ENCODE assay signal across 23 mouse cellular contexts in genomic region chr4:32651669-32652068, GRCm38 (mm10). TPM values are rescaled to one million over a fixed set of nuclear protein-coding genes. Genes with fewer than 3 reads are reported as not detected.
A peak's percentile ranks its signal among the peaks of the same experiment; 100 is the strongest.
DNase-seq lines count a peak whose midpoint lies in the region; ATAC-seq lines count a peak whose summit lies in the region.
"Had no signal": no experiment of that assay in that cellular context is flagged by ENCODE, and none has a peak within 500 bp of the region (broad histone marks: within the 10 kb centered on the region; RNA-seq: fewer than 3 reads in every experiment).

No protein-coding gene starts in this region.

- no peak overlapping the region for H3K27ac ChIP-seq in embryonic facial prominence, embryonic 14.5 days (replicated peaks; ENCODE audit: low read depth, low read length)
- no peak overlapping the region for H3K27ac ChIP-seq in embryonic facial prominence, embryonic 10.5 days (replicated peaks)
- no peak overlapping the region for H3K27ac ChIP-seq in liver, embryonic 13.5 days
- H3K27ac ChIP-seq: embryonic facial prominence, embryonic 13.5 days; hindbrain, postnatal 0 days had no signal

- H3K27me3 ChIP-seq in embryonic facial prominence, embryonic 14.5 days (replicated peaks; ENCODE audit: control insufficient read depth, insufficient read depth, low read length) = no peaks in the 10 kb centered on the region
- H3K27me3 ChIP-seq in embryonic facial prominence, embryonic 10.5 days (replicated peaks; ENCODE audit: low read depth, poor library complexity, severe bottlenecking) = no peaks in the 10 kb centered on the region
- H3K27me3 ChIP-seq in liver, embryonic 13.5 days = no peaks in the 10 kb centered on the region
- H3K27me3 ChIP-seq: embryonic facial prominence, embryonic 13.5 days; megakaryocyte, embryonic 14.5 days had no signal

- no peaks in the 10 kb centered on the region for H3K9me3 ChIP-seq in embryonic facial prominence, embryonic 14.5 days (ENCODE audit: control insufficient read depth, low read length)
- H3K9me3 ChIP-seq in embryonic facial prominence, embryonic 10.5 days = no peaks in the 10 kb centered on the region
- no peaks in the 10 kb centered on the region for H3K9me3 ChIP-seq in liver, embryonic 13.5 days (replicated peaks)
- H3K9me3 ChIP-seq: embryonic facial prominence, embryonic 13.5 days; megakaryocyte, embryonic 14.5 days had no signal

- no peak overlapping the region for H3K9ac ChIP-seq in embryonic facial prominence, embryonic 14.5 days (ENCODE audit: low read depth, low read length)
- no peak overlapping the region for H3K9ac ChIP-seq in liver, embryonic 13.5 days
- H3K9ac ChIP-seq: embryonic facial prominence, embryonic 13.5 days had no signal

- DNase-seq in embryonic facial prominence, embryonic 14.5 days (ENCODE audit: low spot score) = peak; percentile 13
- no peak for DNase-seq in embryonic facial prominence, embryonic 10.5 days (ENCODE audit: low spot score)
- peak; percentile 9 for DNase-seq in lung, postnatal 25 days (ENCODE audit: low spot score)
- no peak for DNase-seq in lung, postnatal 4 days
- DNase-seq in liver, embryonic 13.5 days = peak; percentile 50
- no peak for DNase-seq in frontal cortex, adult 2 months (ENCODE audit: extremely low spot score in 1 of 2, low spot score in 1 of 2)
- DNase-seq in spleen, postnatal 4 days (ENCODE audit: low spot score in 2 of 2) = no peak
- DNase-seq in layer of hippocampus, adult 8-10 months (ENCODE audit: low spot score in 2 of 2) = no peak
- DNase-seq: cerebellum, postnatal 14 days; heart, postnatal 4 days; kidney, adult 2 months; kidney, postnatal 25 days had no signal

- H3K4me3 ChIP-seq in embryonic facial prominence, embryonic 14.5 days (ENCODE audit: low read depth, low read length) = no peak overlapping the region
- H3K4me3 ChIP-seq in embryonic facial prominence, embryonic 10.5 days = no peak overlapping the region
- H3K4me3 ChIP-seq in liver, embryonic 13.5 days (replicated peaks) = no peak overlapping the region
- H3K4me3 ChIP-seq: embryonic facial prominence, embryonic 13.5 days; megakaryocyte, embryonic 14.5 days had no signal

- WGBS in embryonic facial prominence, embryonic 14.5 days = 74% methylated on average over 5 of the region's 5 CpGs
- 84% methylated on average over 5 of the region's 5 CpGs for WGBS in embryonic facial prominence, embryonic 10.5 days
- 35% methylated on average over 5 of the region's 5 CpGs for WGBS in liver, embryonic 13.5 days (ENCODE audit: insufficient replicate concordance)

- H3K4me1 ChIP-seq in embryonic facial prominence, embryonic 14.5 days (ENCODE audit: control insufficient read depth, insufficient read depth, low read length) = no peaks in the 10 kb centered on the region
- H3K4me1 ChIP-seq in embryonic facial prominence, embryonic 10.5 days = peaks cover 4% of the 10 kb centered on the region; the same call in 1 of the 2 replicates
- H3K4me1 ChIP-seq in liver, embryonic 13.5 days (replicated peaks) = peaks cover 7% of the 10 kb centered on the region

- ATAC-seq in embryonic facial prominence, embryonic 14.5 days (ENCODE audit: low read depth) = peak; percentile 71; the same call in 1 of the 2 replicates
- peak; percentile 74 for ATAC-seq in liver, embryonic 13.5 days (ENCODE audit: low read depth)
- ATAC-seq: hindbrain, postnatal 0 days had no signal

- H3K4me2 ChIP-seq in embryonic facial prominence, embryonic 14.5 days (ENCODE audit: low read depth, low read length) = no peak overlapping the region
- no peak overlapping the region for H3K4me2 ChIP-seq in liver, embryonic 13.5 days
- H3K4me2 ChIP-seq: embryonic facial prominence, embryonic 13.5 days had no signal

- H3K36me3 ChIP-seq in embryonic facial prominence, embryonic 14.5 days (ENCODE audit: control insufficient read depth, insufficient read depth, low read length) = peaks cover 42% of the 10 kb centered on the region
- H3K36me3 ChIP-seq in embryonic facial prominence, embryonic 10.5 days (replicated peaks) = peaks cover 80% of the 10 kb centered on the region
- peaks cover 48% of the 10 kb centered on the region for H3K36me3 ChIP-seq in liver, embryonic 13.5 days

RNA-seq across cellular contexts. Expression of gene Mdn1, which starts 5.2 kb away (rescaled TPM):
- 13.8 and 15.2 TPM in 2 replicates for polyA plus RNA-seq in embryonic facial prominence, embryonic 14.5 days (2014; fragmentation: Nextera tagmentation; extraction: Ambion mirVana)
- polyA plus RNA-seq in embryonic facial prominence, embryonic 10.5 days (2016; fragmentation: Nextera tagmentation; extraction: Ambion mirVana) = 22.4 and 23.3 TPM in 2 replicates
- 5.8 and 6.5 TPM in 2 replicates for polyA plus RNA-seq in liver, embryonic 13.5 days (2015; fragmentation: Nextera tagmentation; extraction: Ambion mirVana)
- polyA plus RNA-seq in frontal cortex, adult 2 months (2012; rRNA removed) = 35.9 and 38.4 TPM in 2 replicates
- 10 to 100 TPM; 27.5 to 46.7 (median 32.8) TPM for total RNA-seq in layer of hippocampus, adult 8-10 months (2022)

RNA-seq across cellular contexts. Expression of gene Casp8ap2, which starts 36.4 kb away (rescaled TPM):
- polyA plus RNA-seq in embryonic facial prominence, embryonic 14.5 days (2014; fragmentation: Nextera tagmentation; extraction: Ambion mirVana) = 49.3 and 56.1 TPM in 2 replicates
- polyA plus RNA-seq in embryonic facial prominence, embryonic 10.5 days (2016; fragmentation: Nextera tagmentation; extraction: Ambion mirVana) = 76.8 TPM in 2 replicates
- 37.9 and 42.7 TPM in 2 replicates for polyA plus RNA-seq in liver, embryonic 13.5 days (2015; fragmentation: Nextera tagmentation; extraction: Ambion mirVana)
- polyA plus RNA-seq in frontal cortex, adult 2 months (2012; rRNA removed) = 4.9 and 5.3 TPM in 2 replicates
- total RNA-seq in layer of hippocampus, adult 8-10 months (2022) = 10 to 100 TPM in 3 of 4 experiments, 1 to 10 TPM in 1; 9.5 to 13.0 (median 11.4) TPM

RNA-seq across cellular contexts. Expression of gene Gja10, which starts 49.1 kb away (rescaled TPM):
- not detected in 2 replicates for polyA plus RNA-seq in embryonic facial prominence, embryonic 14.5 days (2014; fragmentation: Nextera tagmentation; extraction: Ambion mirVana)
- 0.07 and 0.16 TPM in 2 replicates for polyA plus RNA-seq in embryonic facial prominence, embryonic 10.5 days (2016; fragmentation: Nextera tagmentation; extraction: Ambion mirVana)
- polyA plus RNA-seq in liver, embryonic 13.5 days (2015; fragmentation: Nextera tagmentation; extraction: Ambion mirVana) = 0.08 TPM in 1 of 2 replicates, not detected in the other
- not detected in 2 replicates for polyA plus RNA-seq in frontal cortex, adult 2 months (2012; rRNA removed)
- total RNA-seq in layer of hippocampus, adult 8-10 months (2022) = not detected
- total RNA-seq: heart, postnatal 4 days; hindbrain, postnatal 0 days; layer of hippocampus, postnatal 14 days; left cerebral cortex, postnatal 14 days had no signal
- polyA plus RNA-seq: embryonic facial prominence, embryonic 13.5 days; forebrain, embryonic 11.5 days; gonadal fat pad, adult 2 months; neural tube, embryonic 14.5 days; small intestine, adult 2 months; stomach, embryonic 14.5 days; thymus, postnatal 0 days had no signal

Comparison
In these comparisons a context has a peak if more than half of its experiments do, and no peak if none do; other contexts are left out.
1. DNase-seq: peak in embryonic facial prominence, embryonic 14.5 days (single experiment), lung, postnatal 25 days (single experiment) and liver, embryonic 13.5 days (single experiment); none in embryonic facial prominence, embryonic 10.5 days (single experiment), lung, postnatal 4 days (0 of 2), frontal cortex, adult 2 months (0 of 2), spleen, postnatal 4 days (0 of 2) and layer of hippocampus, adult 8-10 months (0 of 2).